Mouse (Mus musculus): ENCODE data around the gene Gimap4.

GRCm38 (mm10) chr6:48739780-48740055 is 55.4 kb downstream of the Gimap4 start:
- TF ChIP-seq GATA1 (IDR thresholded peaks at IDR 0.05; ENCODE audit: low read length) (no peak), TAL1 (IDR thresholded peaks at IDR 0.05; ENCODE audit: low read length) (no peak)

All from erythroblast, embryonic 14.5 days (primary cell).